Mouse (Mus musculus) neural tube, embryonic 14.5 days (tissue): ENCODE data around the gene Stt3a. TPM values are rescaled to one million over a fixed set of nuclear protein-coding genes. Genes with fewer than 3 reads are reported as not detected.

Experiments used
- ATAC-seq: fragments of 200-750 bp; cut with Nextera tagmentation; 2 replicates; pipeline ENCODE4 v1.8.0; 2017; ENCODE audit warnings: low read depth, mild to moderate bottlenecking, moderate TSS enrichment, moderate library complexity
- H3K27ac ChIP-seq: fragments of 300-500 bp; sonication (generic); 2 replicates; pipeline ENCODE4 v1.5.1; 2014; ENCODE audit warnings: low read depth, mild to moderate bottlenecking, control low read depth, low read length, moderate library complexity, mixed read lengths
- H3K27me3 ChIP-seq: fragments of 300-500 bp; sonication (generic); 2 replicates; pipeline ENCODE4 v1.6.1; 2014; ENCODE audit warnings: low read length; ENCODE audit not compliant: control insufficient read depth, insufficient read depth
- H3K36me3 ChIP-seq: fragments of 300-500 bp; sonication (generic); 2 replicates; pipeline ENCODE4 v1.6.1; 2014; ENCODE audit warnings: low read length, mixed read lengths; ENCODE audit not compliant: control insufficient read depth, insufficient read depth
- H3K4me1 ChIP-seq: fragments of 300-500 bp; sonication (generic); 2 replicates; pipeline ENCODE4 v1.6.1; 2014; ENCODE audit warnings: low read length; ENCODE audit not compliant: control insufficient read depth, insufficient read depth
- H3K4me2 ChIP-seq: fragments of 300-500 bp; sonication (generic); 2 replicates; pipeline ENCODE4 v1.6.1; 2014; ENCODE audit warnings: mild to moderate bottlenecking, low read depth, low read length, control low read depth
- H3K4me3 ChIP-seq: fragments of 300-500 bp; sonication (generic); 2 replicates; pipeline ENCODE4 v1.5.1; 2014; ENCODE audit warnings: low read depth, low read length, control low read depth, mixed read lengths
- H3K9ac ChIP-seq: fragments of 300-500 bp; sonication (generic); replicated peaks from 2 replicates; pipeline ENCODE4 v1.6.1; 2014; ENCODE audit warnings: low read depth, mild to moderate bottlenecking, control low read depth, low read length, mixed read lengths
- H3K9me3 ChIP-seq: fragments of 300-500 bp; sonication (generic); 2 replicates; pipeline ENCODE4 v1.6.1; 2016; ENCODE audit warnings: low read length; ENCODE audit not compliant: control insufficient read depth
- WGBS: fragments of 180-500 bp; shearing (Covaris S2); extraction: QIAGEN DNeasy Blood & Tissue Kit; methylation state at CpG from one replicate; pipeline ENCODE4 v1.1.7; 2014; 5-methylcytosine and 5-hydroxymethylcytosine counted together
- polyA plus RNA-seq: library from polyadenylated mRNA; unstranded; fragments of >200 nt; fragmentation: Nextera tagmentation; extraction: Ambion mirVana; gene quantifications from 2 replicates; pipeline ENCODE4 v1.2.1, GENCODE M21; 2014

Stt3a gene
- polyA plus RNA-seq, 1 experiment from 2014 or later: 64.4 TPM

- no peak for ATAC-seq
- H3K9me3 ChIP-seq: no peaks in the 10 kb centered on the region
- peaks cover 8% of the 10 kb centered on the region for H3K4me1 ChIP-seq
- 97% methylated on average over 1 of the region's 1 CpGs for WGBS
- no peaks in the 10 kb centered on the region for H3K27me3 ChIP-seq
- H3K36me3 ChIP-seq: peaks cover 20% of the 10 kb centered on the region
- H3K9ac ChIP-seq: no peak overlapping the region
- no peak overlapping the region for H3K27ac ChIP-seq
- no peak overlapping the region for H3K4me2 ChIP-seq
- no peak overlapping the region for H3K4me3 ChIP-seq
These were observed 3.1 kb downstream of the Stt3a start for GRCm38 (mm10) chr9:36764378-36764777.

- Histone ChIP-seq H3K9ac (peak within 1 kb of the TSS; percentile 29), H3K4me2 (peak within 1 kb of the TSS; percentile 97), H3K27me3 (no peaks in the 10 kb centered on the region), H3K4me1 (peaks cover 4% of the 10 kb centered on the region; the same call in 1 of the 2 replicates), H3K9me3 (no peaks in the 10 kb centered on the region), H3K36me3 (no peaks in the 10 kb centered on the region), H3K4me3 (peak within 1 kb of the TSS; percentile 39), H3K27ac (peak within 1 kb of the TSS; percentile 63)
- WGBS: 7% methylated on average over 12 of the region's 12 CpGs
- ATAC-seq: no peak; the same call in 1 of the 2 replicates
These were observed 40.3 kb downstream of the Stt3a start, which contains the start of gene Chek1 for GRCm38 (mm10) chr9:36727034-36727755. TSS of gene Chek1 (minus strand) at chr9:36727065.

GRCm38 (mm10) chr9:36726131-36727033 lies 41.1 kb downstream of the Stt3a start:
- under 1% methylated on average over 51 of the region's 53 CpGs for WGBS
- peak overlapping the region; percentile 97 for H3K4me2 ChIP-seq

GRCm38 (mm10) chr9:36716624-36717023 lies 50.9 kb downstream of the Stt3a start:
- Histone ChIP-seq H3K4me1 (no peaks in the 10 kb centered on the region), H3K36me3 (no peaks in the 10 kb centered on the region), H3K27ac (no peak overlapping the region), H3K4me2 (no peak overlapping the region), H3K27me3 (no peaks in the 10 kb centered on the region), H3K4me3 (no peak overlapping the region), H3K9me3 (no peaks in the 10 kb centered on the region), H3K9ac (no peak overlapping the region)
- 75% methylated on average over 3 of the region's 3 CpGs for WGBS
- no peak for ATAC-seq

More at GRCm38 (mm10) chr9:36726131-36727033, 41.1 kb downstream of the Stt3a start:
- H3K9ac ChIP-seq: peak overlapping the region; percentile 29
- no peaks in the 10 kb centered on the region for H3K27me3 ChIP-seq
- peaks cover 4% of the 10 kb centered on the region; the same call in 1 of the 2 replicates for H3K4me1 ChIP-seq
- peak overlapping the region; percentile 39 for H3K4me3 ChIP-seq
- H3K36me3 ChIP-seq: no peaks in the 10 kb centered on the region
- H3K9me3 ChIP-seq: no peaks in the 10 kb centered on the region
- peak; percentile 96 for ATAC-seq
- peak overlapping the region; percentile 63 for H3K27ac ChIP-seq

- no peak for ATAC-seq
- Histone ChIP-seq H3K4me1 (no peaks in the 10 kb centered on the region), H3K9me3 (no peaks in the 10 kb centered on the region), H3K9ac (no peak overlapping the region), H3K4me3 (no peak overlapping the region), H3K27ac (no peak overlapping the region), H3K4me2 (no peak overlapping the region), H3K36me3 (no peaks in the 10 kb centered on the region), H3K27me3 (no peaks in the 10 kb centered on the region)
- WGBS: 94% methylated on average over 6 of the region's 6 CpGs
These were observed 60.2 kb downstream of the Stt3a start for GRCm38 (mm10) chr9:36707304-36707703.

GRCm38 (mm10) chr9:36705923-36706322 lies 61.6 kb downstream of the Stt3a start:
- Histone ChIP-seq H3K4me3 (no peak overlapping the region), H3K4me1 (no peaks in the 10 kb centered on the region), H3K9me3 (no peaks in the 10 kb centered on the region), H3K4me2 (no peak overlapping the region), H3K27ac (no peak overlapping the region), H3K9ac (no peak overlapping the region), H3K27me3 (no peaks in the 10 kb centered on the region), H3K36me3 (no peaks in the 10 kb centered on the region)
- WGBS: 94% methylated on average over 3 of the region's 3 CpGs
- ATAC-seq: no peak

GRCm38 (mm10) chr9:36694276-36694675 lies 73.2 kb downstream of the Stt3a start:
- ATAC-seq: no peak

GRCm38 (mm10) chr9:36692920-36693319 lies 74.6 kb downstream of the Stt3a start, which contains the start of gene Acrv1:
TSS of gene Acrv1 (plus strand) at chr9:36693220.
- Histone ChIP-seq H3K4me2 (no peak within 1 kb of the TSS), H3K9ac (no peak within 1 kb of the TSS), H3K36me3 (no peaks in the 10 kb centered on the region), H3K9me3 (no peaks in the 10 kb centered on the region), H3K27ac (no peak within 1 kb of the TSS), H3K27me3 (no peaks in the 10 kb centered on the region), H3K4me3 (no peak within 1 kb of the TSS), H3K4me1 (no peaks in the 10 kb centered on the region)
- WGBS: 68% methylated on average over 1 of the region's 1 CpGs
- ATAC-seq: no peak

More at GRCm38 (mm10) chr9:36694276-36694675, 73.2 kb downstream of the Stt3a start:
- no peaks in the 10 kb centered on the region for H3K9me3 ChIP-seq
- H3K4me3 ChIP-seq: no peak overlapping the region
- no peaks in the 10 kb centered on the region for H3K36me3 ChIP-seq
- no peaks in the 10 kb centered on the region for H3K27me3 ChIP-seq
- no peaks in the 10 kb centered on the region for H3K4me1 ChIP-seq
- H3K9ac ChIP-seq: no peak overlapping the region
- no peak overlapping the region for H3K27ac ChIP-seq
- 92% methylated on average over 10 of the region's 10 CpGs for WGBS
- no peak overlapping the region for H3K4me2 ChIP-seq

- Histone ChIP-seq H3K27ac (no peak overlapping the region), H3K27me3 (no peaks in the 10 kb centered on the region), H3K4me3 (no peak overlapping the region), H3K9ac (no peak overlapping the region), H3K9me3 (no peaks in the 10 kb centered on the region), H3K36me3 (no peaks in the 10 kb centered on the region), H3K4me1 (no peaks in the 10 kb centered on the region), H3K4me2 (no peak overlapping the region)
- ATAC-seq: no peak
These were observed 80.2 kb downstream of the Stt3a start for GRCm38 (mm10) chr9:36687329-36687728.
